Comparison of ENCODE assay signal across 18 mouse cellular contexts in genomic region chr1:54523717-54524116, GRCm38 (mm10). TPM values are rescaled to one million over a fixed set of nuclear protein-coding genes. Genes with fewer than 3 reads are reported as not detected.
DNase-seq lines count a peak whose midpoint lies in the region; ATAC-seq and TF ChIP-seq lines count a peak whose summit lies in the region.
"Had no signal": no experiment of that assay in that cellular context is flagged by ENCODE, and none has a peak within 500 bp of the region (broad histone marks: within the 10 kb centered on the region; RNA-seq: fewer than 3 reads in every experiment).

No protein-coding gene starts in this region.

- TF ChIP-seq EP300 in lung, postnatal 0 days (IDR thresholded peaks at IDR 0.05): no peak

- H3K27me3 ChIP-seq in lung, embryonic 16.5 days (ENCODE audit: control insufficient read depth, insufficient read depth, low read depth, low read length): no peaks in the 10 kb centered on the region
- no peaks in the 10 kb centered on the region for H3K27me3 ChIP-seq in lung, postnatal 0 days (replicated peaks; ENCODE audit: insufficient read depth, low read length)
- H3K27me3 ChIP-seq: embryonic facial prominence, embryonic 12.5 days; heart, embryonic 12.5 days; midbrain, embryonic 15.5 days had no signal

- no peaks in the 10 kb centered on the region for H3K4me1 ChIP-seq in lung, embryonic 16.5 days (replicated peaks; ENCODE audit: control insufficient read depth, insufficient read depth, low read length)
- no peaks in the 10 kb centered on the region for H3K4me1 ChIP-seq in lung, postnatal 0 days (ENCODE audit: insufficient read depth, low read depth, low read length)
- H3K4me1 ChIP-seq: embryonic facial prominence, embryonic 12.5 days; heart, embryonic 12.5 days; hindbrain, embryonic 10.5 days; limb, embryonic 10.5 days; midbrain, embryonic 15.5 days had no signal

- 74% methylated on average over 2 of the region's 2 CpGs for WGBS in lung, embryonic 16.5 days
- 48% methylated on average over 2 of the region's 2 CpGs for WGBS in lung, postnatal 0 days

- peaks cover 3% of the 10 kb centered on the region; the same call in 1 of the 2 replicates for H3K36me3 ChIP-seq in lung, embryonic 16.5 days (ENCODE audit: control insufficient read depth, insufficient read depth, low read length)
- no peaks in the 10 kb centered on the region for H3K36me3 ChIP-seq in lung, postnatal 0 days (ENCODE audit: insufficient read depth, low read length)
- H3K36me3 ChIP-seq: embryonic facial prominence, embryonic 12.5 days; limb, embryonic 10.5 days had no signal

- no peak overlapping the region for H3K9ac ChIP-seq in lung, embryonic 16.5 days (ENCODE audit: low read length)
- H3K9ac ChIP-seq in lung, postnatal 0 days (replicated peaks; ENCODE audit: low read depth): no peak overlapping the region
- H3K9ac ChIP-seq: embryonic facial prominence, embryonic 12.5 days; heart, embryonic 12.5 days; midbrain, embryonic 15.5 days had no signal

- DNase-seq in heart, adult 18-20 months: peak; percentile 22 to 39
- no peak for DNase-seq in heart, postnatal 10 days
- DNase-seq in lung, postnatal 4 days: no peak
- DNase-seq in lung, postnatal 0 days (ENCODE audit: low spot score): peak; percentile 80
- peak; percentile 32 for DNase-seq in skeletal muscle tissue, adult 2 months (ENCODE audit: low read depth, low spot score)
- DNase-seq in urinary bladder, postnatal 14 days (ENCODE audit: low spot score): no peak
- DNase-seq: cerebellum, postnatal 14 days had no signal

- TF ChIP-seq CTCF in lung, postnatal 0 days (IDR thresholded peaks at IDR 0.05): no peak

- no peak overlapping the region for H3K27ac ChIP-seq in lung, embryonic 16.5 days (ENCODE audit: low read length)
- H3K27ac ChIP-seq in lung, postnatal 0 days (ENCODE audit: low read length): no peak overlapping the region
- H3K27ac ChIP-seq: embryonic facial prominence, embryonic 12.5 days; hindbrain, embryonic 10.5 days; kidney, postnatal 0 days; limb, embryonic 10.5 days; macrophage; midbrain, embryonic 15.5 days had no signal

- no peaks in the 10 kb centered on the region for H3K9me3 ChIP-seq in lung, embryonic 16.5 days (ENCODE audit: control insufficient read depth, low read length)
- no peaks in the 10 kb centered on the region for H3K9me3 ChIP-seq in lung, postnatal 0 days (ENCODE audit: low read length)
- H3K9me3 ChIP-seq: embryonic facial prominence, embryonic 12.5 days; heart, embryonic 12.5 days; hindbrain, embryonic 10.5 days; limb, embryonic 10.5 days; midbrain, embryonic 15.5 days had no signal

- H3K4me3 ChIP-seq in lung, embryonic 16.5 days (ENCODE audit: low read length): no peak overlapping the region
- no peak overlapping the region for H3K4me3 ChIP-seq in lung, postnatal 0 days (ENCODE audit: low read depth, low read length)
- H3K4me3 ChIP-seq: embryonic facial prominence, embryonic 12.5 days; heart, embryonic 12.5 days; hindbrain, embryonic 10.5 days; limb, embryonic 10.5 days; midbrain, embryonic 15.5 days had no signal

- ATAC-seq in lung, embryonic 16.5 days (ENCODE audit: low read depth): peak; percentile 64; the same call in 1 of the 2 replicates
- ATAC-seq in lung, postnatal 0 days: peak; percentile 81
- ATAC-seq in activated CD4-positive, CD25-positive, alpha-beta regulatory T cell, adult 4 months: no peak
- ATAC-seq: inflammation-experienced regulatory T-cells, adult 6 months; midbrain, embryonic 15.5 days had no signal

- H3K4me2 ChIP-seq in lung, embryonic 16.5 days (ENCODE audit: low read depth, low read length): no peak overlapping the region
- no peak overlapping the region for H3K4me2 ChIP-seq in lung, postnatal 0 days (replicated peaks; ENCODE audit: low read depth, low read length)
- H3K4me2 ChIP-seq: embryonic facial prominence, embryonic 12.5 days; heart, embryonic 12.5 days; midbrain, embryonic 15.5 days had no signal

- intact Hi-C loops in heart, postnatal 10 days (cut with DNase I): no loop called here

RNA-seq across cellular contexts. Expression of gene Pgap1, which starts 33.8 kb away (rescaled TPM):
- total RNA-seq in heart, adult 18-20 months (2021): 1 to 10 TPM; 4.4 to 6.0 TPM
- 1 to 10 TPM; 4.8 to 6.8 TPM for total RNA-seq in heart, postnatal 10 days (2021)
- 5.9 and 6.3 TPM in 2 replicates for polyA plus RNA-seq in lung, embryonic 16.5 days (2015; fragmentation: Nextera tagmentation; extraction: Ambion mirVana)
- polyA plus RNA-seq in lung, postnatal 0 days (2015; fragmentation: Nextera tagmentation; extraction: Ambion mirVana): 2.0 and 2.5 TPM in 2 replicates
- polyA plus RNA-seq in activated CD4-positive, CD25-positive, alpha-beta regulatory T cell, adult 4 months (2017; shearing (Covaris generic)): 1 to 10 TPM; 7.4 to 8.5 TPM
- total RNA-seq: MEL had no signal

Comparison
In these comparisons a context has a peak if more than half of its experiments do, and no peak if none do; other contexts are left out.
1. DNase-seq: peak in heart, adult 18-20 months (2 of 2), lung, postnatal 0 days (single experiment) and skeletal muscle tissue, adult 2 months (single experiment); none in heart, postnatal 10 days (0 of 2), lung, postnatal 4 days (0 of 2) and urinary bladder, postnatal 14 days (single experiment).